Mouse (Mus musculus): ENCODE data around the gene Jsrp1. TPM values are rescaled to one million over a fixed set of nuclear protein-coding genes. Genes with fewer than 3 reads are reported as not detected.

Jsrp1 gene
- polyA plus RNA-seq, 1 experiment: not detected

- H3K4me3 ChIP-seq (ENCODE audit: insufficient read depth, low read depth, low read length): peak overlapping the region; percentile 87
- H3K27ac ChIP-seq (ENCODE audit: insufficient read depth, low read depth, low read length): peak overlapping the region; percentile 79; the same call in 1 of the 2 replicates
- TF ChIP-seq POLR2A (IDR thresholded peaks at IDR 0.05; ENCODE audit: insufficient read depth, low read depth, low read length) (no peak), CTCF (IDR thresholded peaks at IDR 0.05; ENCODE audit: insufficient read depth, low read depth, low read length) (no peak)
- under 1% methylated on average over 18 of the region's 18 CpGs for WGBS
- H3K4me1 ChIP-seq (ENCODE audit: control insufficient read depth, insufficient read depth, low read length): peaks cover 17% of the 10 kb centered on the region; the same call in 1 of the 2 replicates
Measured at GRCm38 (mm10) chr10:80799070-80799566, 14.2 kb downstream of the Jsrp1 start.

- WGBS: under 1% methylated on average over 102 of the region's 104 CpGs
- Histone ChIP-seq H3K27ac (ENCODE audit: insufficient read depth, low read depth, low read length) (peak within 1 kb of the TSS; percentile 99), H3K4me3 (ENCODE audit: insufficient read depth, low read depth, low read length) (peak within 1 kb of the TSS; percentile 87), H3K4me1 (ENCODE audit: control insufficient read depth, insufficient read depth, low read length) (peaks cover 17% of the 10 kb centered on the region; the same call in 1 of the 2 replicates)
- TF ChIP-seq CTCF (IDR thresholded peaks at IDR 0.05; ENCODE audit: insufficient read depth, low read depth, low read length): no peak
- TF ChIP-seq POLR2A (IDR thresholded peaks at IDR 0.05; ENCODE audit: insufficient read depth, low read depth, low read length): peak; percentile 86
Measured at GRCm38 (mm10) chr10:80798150-80799006, 14.9 kb downstream of the Jsrp1 start, which contains the start of the genes Sf3a2 and Plekhj1. TSS of gene Sf3a2 (plus strand) at chr10:80798198. TSS of gene Plekhj1 (minus strand) at chr10:80798626.

- TF ChIP-seq CTCF (IDR thresholded peaks at IDR 0.05; ENCODE audit: insufficient read depth, low read depth, low read length): no peak
- no peak for TF ChIP-seq POLR2A (IDR thresholded peaks at IDR 0.05; ENCODE audit: insufficient read depth, low read depth, low read length)
- H3K27ac ChIP-seq (ENCODE audit: insufficient read depth, low read depth, low read length): peak overlapping the region; percentile 99
- peak overlapping the region; percentile 87 for H3K4me3 ChIP-seq (ENCODE audit: insufficient read depth, low read depth, low read length)
- H3K4me1 ChIP-seq (ENCODE audit: control insufficient read depth, insufficient read depth, low read length): peaks cover 18% of the 10 kb centered on the region; the same call in 1 of the 2 replicates
- 2% methylated on average over 59 of the region's 59 CpGs for WGBS
Measured at GRCm38 (mm10) chr10:80797186-80798149, 15.8 kb downstream of the Jsrp1 start.

- TF ChIP-seq POLR2A (IDR thresholded peaks at IDR 0.05; ENCODE audit: insufficient read depth, low read depth, low read length) (no peak), CTCF (IDR thresholded peaks at IDR 0.05; ENCODE audit: insufficient read depth, low read depth, low read length) (no peak)
- 73% methylated on average over 9 of the region's 9 CpGs for WGBS
- Histone ChIP-seq H3K4me3 (ENCODE audit: insufficient read depth, low read depth, low read length) (no peak overlapping the region), H3K27ac (ENCODE audit: insufficient read depth, low read depth, low read length) (no peak overlapping the region), H3K4me1 (ENCODE audit: control insufficient read depth, insufficient read depth, low read length) (peaks cover 26% of the 10 kb centered on the region; the same call in 1 of the 2 replicates)
Measured at GRCm38 (mm10) chr10:80796307-80796848, 16.9 kb downstream of the Jsrp1 start.

GRCm38 (mm10) chr10:80794750-80795149 lies 18.5 kb downstream of the Jsrp1 start:
- Histone ChIP-seq H3K4me3 (ENCODE audit: insufficient read depth, low read depth, low read length) (no peak overlapping the region), H3K27ac (ENCODE audit: insufficient read depth, low read depth, low read length) (no peak overlapping the region), H3K4me1 (ENCODE audit: control insufficient read depth, insufficient read depth, low read length) (peaks cover 18% of the 10 kb centered on the region; the same call in 1 of the 2 replicates)

GRCm38 (mm10) chr10:80793803-80794202 lies 19.5 kb downstream of the Jsrp1 start:
- H3K4me1 ChIP-seq (ENCODE audit: control insufficient read depth, insufficient read depth, low read length): peaks cover 16% of the 10 kb centered on the region; the same call in 1 of the 2 replicates
- WGBS: 89% methylated on average over 4 of the region's 4 CpGs
- no peak overlapping the region for H3K27ac ChIP-seq (ENCODE audit: insufficient read depth, low read depth, low read length)
- H3K4me3 ChIP-seq (ENCODE audit: insufficient read depth, low read depth, low read length): no peak overlapping the region
- TF ChIP-seq POLR2A (IDR thresholded peaks at IDR 0.05; ENCODE audit: insufficient read depth, low read depth, low read length) (no peak), CTCF (IDR thresholded peaks at IDR 0.05; ENCODE audit: insufficient read depth, low read depth, low read length) (no peak)

More at GRCm38 (mm10) chr10:80794750-80795149, 18.5 kb downstream of the Jsrp1 start:
- TF ChIP-seq CTCF (IDR thresholded peaks at IDR 0.05; ENCODE audit: insufficient read depth, low read depth, low read length) (no peak), POLR2A (IDR thresholded peaks at IDR 0.05; ENCODE audit: insufficient read depth, low read depth, low read length) (no peak)
- 75% methylated on average over 8 of the region's 8 CpGs for WGBS

GRCm38 (mm10) chr10:80793033-80793784 lies 20.1 kb downstream of the Jsrp1 start:
- 87% methylated on average over 13 of the region's 13 CpGs for whole genome bisulfite sequencing
- Histone ChIP-seq H3K4me3 (ENCODE audit: insufficient read depth, low read depth, low read length) (no peak overlapping the region), H3K4me1 (ENCODE audit: control insufficient read depth, insufficient read depth, low read length) (peaks cover 16% of the 10 kb centered on the region; the same call in 1 of the 2 replicates), H3K27ac (ENCODE audit: insufficient read depth, low read depth, low read length) (no peak overlapping the region)
- no peak for TF ChIP-seq CTCF (IDR thresholded peaks at IDR 0.05; ENCODE audit: insufficient read depth, low read depth, low read length)
- TF ChIP-seq POLR2A (IDR thresholded peaks at IDR 0.05; ENCODE audit: insufficient read depth, low read depth, low read length): no peak
